Mouse (Mus musculus): Measurements from ENCODE around the gene Akt3. TPM values are rescaled to one million over a fixed set of nuclear protein-coding genes. Genes with fewer than 3 reads are reported as not detected.

Akt3 gene
- polyA plus RNA-seq, 1 experiment from 2014 or later: 7.7 TPM

GRCm38 (mm10) chr1:176995419-176995775, 262.6 kb downstream of the Akt3 start:
- ATAC-seq (ENCODE audit: low FRiP score, low TSS enrichment): no peak
- Histone ChIP-seq H3K4me1 (ENCODE audit: control insufficient read depth, insufficient read depth, low read length) (peaks cover 20% of the 10 kb centered on the region), H3K4me2 (replicated peaks; ENCODE audit: low read depth, low read length) (no peak overlapping the region), H3K27ac (ENCODE audit: low read depth, low read length) (no peak overlapping the region), H3K27me3 (ENCODE audit: control insufficient read depth, insufficient read depth, low read length) (no peaks in the 10 kb centered on the region), H3K9me3 (ENCODE audit: control insufficient read depth, low read length) (no peaks in the 10 kb centered on the region), H3K9ac (ENCODE audit: low read depth, low read length) (no peak overlapping the region), H3K4me3 (ENCODE audit: low read length) (no peak overlapping the region), H3K36me3 (ENCODE audit: control insufficient read depth, insufficient read depth, low read length) (no peaks in the 10 kb centered on the region)
- WGBS: 85% methylated on average over 4 of the region's 4 CpGs

- peaks cover 20% of the 10 kb centered on the region for H3K4me1 ChIP-seq (ENCODE audit: control insufficient read depth, insufficient read depth, low read length)
- WGBS: 33% methylated on average over 11 of the region's 11 CpGs
- ATAC-seq (ENCODE audit: low FRiP score, low TSS enrichment): no peak
- H3K9me3 ChIP-seq (ENCODE audit: control insufficient read depth, low read length): no peaks in the 10 kb centered on the region
- no peaks in the 10 kb centered on the region for H3K36me3 ChIP-seq (ENCODE audit: control insufficient read depth, insufficient read depth, low read length)
- H3K4me3 ChIP-seq (ENCODE audit: low read length): no peak overlapping the region
- H3K9ac ChIP-seq (ENCODE audit: low read depth, low read length): no peak overlapping the region
- H3K4me2 ChIP-seq (replicated peaks; ENCODE audit: low read depth, low read length): no peak overlapping the region
- H3K27me3 ChIP-seq (ENCODE audit: control insufficient read depth, insufficient read depth, low read length): no peaks in the 10 kb centered on the region
- no peak overlapping the region for H3K27ac ChIP-seq (ENCODE audit: low read depth, low read length)
These were observed 263.1 kb downstream of the Akt3 start for GRCm38 (mm10) chr1:176994707-176995418.

- ATAC-seq (ENCODE audit: low FRiP score, low TSS enrichment): no peak
- no peak overlapping the region for H3K27ac ChIP-seq (ENCODE audit: low read depth, low read length)
These were observed 263.9 kb downstream of the Akt3 start for GRCm38 (mm10) chr1:176994087-176994486.

GRCm38 (mm10) chr1:176993141-176994010, 264.6 kb downstream of the Akt3 start:
- Histone ChIP-seq H3K4me2 (replicated peaks; ENCODE audit: low read depth, low read length) (no peak overlapping the region), H3K9me3 (ENCODE audit: control insufficient read depth, low read length) (no peaks in the 10 kb centered on the region), H3K27me3 (ENCODE audit: control insufficient read depth, insufficient read depth, low read length) (no peaks in the 10 kb centered on the region), H3K27ac (ENCODE audit: low read depth, low read length) (no peak overlapping the region), H3K9ac (ENCODE audit: low read depth, low read length) (no peak overlapping the region), H3K36me3 (ENCODE audit: control insufficient read depth, insufficient read depth, low read length) (no peaks in the 10 kb centered on the region), H3K4me1 (ENCODE audit: control insufficient read depth, insufficient read depth, low read length) (peaks cover 15% of the 10 kb centered on the region), H3K4me3 (ENCODE audit: low read length) (no peak overlapping the region)
- 78% methylated on average over 18 of the region's 18 CpGs for WGBS
- no peak for ATAC-seq (ENCODE audit: low FRiP score, low TSS enrichment)

More at GRCm38 (mm10) chr1:176994087-176994486, 263.9 kb downstream of the Akt3 start:
- Histone ChIP-seq H3K4me2 (replicated peaks; ENCODE audit: low read depth, low read length) (no peak overlapping the region), H3K4me3 (ENCODE audit: low read length) (no peak overlapping the region), H3K4me1 (ENCODE audit: control insufficient read depth, insufficient read depth, low read length) (peaks cover 20% of the 10 kb centered on the region), H3K27me3 (ENCODE audit: control insufficient read depth, insufficient read depth, low read length) (no peaks in the 10 kb centered on the region), H3K36me3 (ENCODE audit: control insufficient read depth, insufficient read depth, low read length) (no peaks in the 10 kb centered on the region), H3K9me3 (ENCODE audit: control insufficient read depth, low read length) (no peaks in the 10 kb centered on the region), H3K9ac (ENCODE audit: low read depth, low read length) (no peak overlapping the region)
- WGBS: 55% methylated on average over 7 of the region's 7 CpGs

GRCm38 (mm10) chr1:176992517-176992916, 265.5 kb downstream of the Akt3 start:
- no peaks in the 10 kb centered on the region for H3K9me3 ChIP-seq (ENCODE audit: control insufficient read depth, low read length)

GRCm38 (mm10) chr1:176991473-176991872, 266.5 kb downstream of the Akt3 start:
- no peaks in the 10 kb centered on the region for H3K27me3 ChIP-seq (ENCODE audit: control insufficient read depth, insufficient read depth, low read length)
- H3K4me1 ChIP-seq (ENCODE audit: control insufficient read depth, insufficient read depth, low read length): peaks cover 4% of the 10 kb centered on the region; the same call in 1 of the 2 replicates
- no peak for ATAC-seq (ENCODE audit: low FRiP score, low TSS enrichment)
- H3K9ac ChIP-seq (ENCODE audit: low read depth, low read length): no peak overlapping the region
- H3K27ac ChIP-seq (ENCODE audit: low read depth, low read length): no peak overlapping the region
- H3K4me3 ChIP-seq (ENCODE audit: low read length): no peak overlapping the region
- 92% methylated on average over 4 of the region's 4 CpGs for whole genome bisulfite sequencing
- no peaks in the 10 kb centered on the region for H3K36me3 ChIP-seq (ENCODE audit: control insufficient read depth, insufficient read depth, low read length)
- no peaks in the 10 kb centered on the region for H3K9me3 ChIP-seq (ENCODE audit: control insufficient read depth, low read length)
- no peak overlapping the region for H3K4me2 ChIP-seq (replicated peaks; ENCODE audit: low read depth, low read length)

More at GRCm38 (mm10) chr1:176992517-176992916, 265.5 kb downstream of the Akt3 start:
- no peak for ATAC-seq (ENCODE audit: low FRiP score, low TSS enrichment)
- H3K4me2 ChIP-seq (replicated peaks; ENCODE audit: low read depth, low read length): no peak overlapping the region
- H3K4me3 ChIP-seq (ENCODE audit: low read length): no peak overlapping the region
- H3K27me3 ChIP-seq (ENCODE audit: control insufficient read depth, insufficient read depth, low read length): no peaks in the 10 kb centered on the region
- H3K9ac ChIP-seq (ENCODE audit: low read depth, low read length): no peak overlapping the region
- H3K27ac ChIP-seq (ENCODE audit: low read depth, low read length): no peak overlapping the region
- H3K4me1 ChIP-seq (ENCODE audit: control insufficient read depth, insufficient read depth, low read length): peaks cover 10% of the 10 kb centered on the region
- 70% methylated on average over 8 of the region's 8 CpGs for WGBS
- no peaks in the 10 kb centered on the region for H3K36me3 ChIP-seq (ENCODE audit: control insufficient read depth, insufficient read depth, low read length)

GRCm38 (mm10) chr1:176986990-176987740, 270.8 kb downstream of the Akt3 start:
- H3K9ac ChIP-seq (ENCODE audit: low read depth, low read length): no peak overlapping the region
- H3K27ac ChIP-seq (ENCODE audit: low read depth, low read length): no peak overlapping the region
- no peaks in the 10 kb centered on the region for H3K36me3 ChIP-seq (ENCODE audit: control insufficient read depth, insufficient read depth, low read length)
- 0 out of 2 replicates have a peak, but pooled peaks cover 2% of the 10 kb centered on the region for H3K4me1 ChIP-seq (ENCODE audit: control insufficient read depth, insufficient read depth, low read length)
- WGBS: 73% methylated on average over 6 of the region's 6 CpGs
- ATAC-seq (ENCODE audit: low FRiP score, low TSS enrichment): no peak
- H3K27me3 ChIP-seq (ENCODE audit: control insufficient read depth, insufficient read depth, low read length): no peaks in the 10 kb centered on the region
- no peak overlapping the region for H3K4me2 ChIP-seq (replicated peaks; ENCODE audit: low read depth, low read length)
- H3K9me3 ChIP-seq (ENCODE audit: control insufficient read depth, low read length): no peaks in the 10 kb centered on the region
- no peak overlapping the region for H3K4me3 ChIP-seq (ENCODE audit: low read length)

- H3K4me2 ChIP-seq (replicated peaks; ENCODE audit: low read depth, low read length): no peak overlapping the region
- 0 out of 2 replicates have a peak, but pooled peaks cover 2% of the 10 kb centered on the region for H3K4me1 ChIP-seq (ENCODE audit: control insufficient read depth, insufficient read depth, low read length)
- 72% methylated on average over 6 of the region's 6 CpGs for WGBS
These were observed 271.7 kb downstream of the Akt3 start for GRCm38 (mm10) chr1:176986275-176986674.

More at GRCm38 (mm10) chr1:176986275-176986674, 271.7 kb downstream of the Akt3 start:
- Histone ChIP-seq H3K36me3 (ENCODE audit: control insufficient read depth, insufficient read depth, low read length) (no peaks in the 10 kb centered on the region), H3K27me3 (ENCODE audit: control insufficient read depth, insufficient read depth, low read length) (no peaks in the 10 kb centered on the region), H3K4me3 (ENCODE audit: low read length) (no peak overlapping the region), H3K9ac (ENCODE audit: low read depth, low read length) (no peak overlapping the region), H3K27ac (ENCODE audit: low read depth, low read length) (no peak overlapping the region), H3K9me3 (ENCODE audit: control insufficient read depth, low read length) (no peaks in the 10 kb centered on the region)
- ATAC-seq (ENCODE audit: low FRiP score, low TSS enrichment): no peak

All from kidney, embryonic 14.5 days (tissue).